Mouse (Mus musculus) small intestine, adult 2 months (tissue): Measurements from ENCODE around the gene Lnx1.

Experiments used
- CTCF ChIP-seq: fragments of 200-500 bp; IDR thresholded peaks from 2 replicates; pipeline ENCODE4 v1.5.1; 2012; ENCODE audit warnings: low read depth, mild to moderate bottlenecking, control low read depth, inconsistent platforms, low read length, moderate library complexity, mixed read lengths; ENCODE audit not compliant: insufficient replicate concordance, insufficient read length; ENCODE audit errors: extremely low read depth
- POLR2A ChIP-seq: fragments of 200-500 bp; IDR thresholded peaks from 2 replicates; pipeline ENCODE4 v1.6.1; 2012; ENCODE audit warnings: low read depth, mild to moderate bottlenecking, control low read depth, inconsistent platforms, low read length, moderate library complexity

DNA sequence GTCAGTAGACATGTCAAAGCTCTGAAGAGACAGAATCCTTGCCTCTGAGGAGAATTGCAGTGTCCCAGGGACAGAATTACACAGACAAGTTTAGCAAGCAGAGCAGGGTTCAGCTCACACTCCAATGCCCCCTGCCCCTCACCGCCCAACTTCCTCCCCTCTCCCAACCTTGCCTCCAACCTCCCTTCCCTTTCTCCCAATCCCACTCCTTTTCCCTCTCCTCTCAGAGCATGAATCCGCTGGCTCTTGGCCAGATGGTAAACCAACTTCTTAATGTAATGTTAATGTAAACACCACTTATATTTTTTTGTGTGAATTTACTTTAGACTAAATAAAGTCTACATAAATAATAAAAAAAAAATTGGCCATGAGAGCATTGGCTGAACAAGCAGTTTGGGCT lies 13.9 kb downstream of the Lnx1 start:
- TF ChIP-seq CTCF = no peak
- no peak for TF ChIP-seq POLR2A
